Mouse (Mus musculus) lung, postnatal 0 days (tissue): ENCODE data around the gene Hist1h4h.

ENCODE experiments used
- CTCF ChIP-seq: IDR thresholded peaks from 2 replicates; pipeline ENCODE4 v1.5.1; 2016; ENCODE audit warnings: antibody characterized with exemption, mild to moderate bottlenecking
- EP300 ChIP-seq: IDR thresholded peaks from 2 replicates; pipeline ENCODE4 v1.6.1; 2016; ENCODE audit warnings: antibody characterized with exemption, mild to moderate bottlenecking, control low read depth

DNA sequence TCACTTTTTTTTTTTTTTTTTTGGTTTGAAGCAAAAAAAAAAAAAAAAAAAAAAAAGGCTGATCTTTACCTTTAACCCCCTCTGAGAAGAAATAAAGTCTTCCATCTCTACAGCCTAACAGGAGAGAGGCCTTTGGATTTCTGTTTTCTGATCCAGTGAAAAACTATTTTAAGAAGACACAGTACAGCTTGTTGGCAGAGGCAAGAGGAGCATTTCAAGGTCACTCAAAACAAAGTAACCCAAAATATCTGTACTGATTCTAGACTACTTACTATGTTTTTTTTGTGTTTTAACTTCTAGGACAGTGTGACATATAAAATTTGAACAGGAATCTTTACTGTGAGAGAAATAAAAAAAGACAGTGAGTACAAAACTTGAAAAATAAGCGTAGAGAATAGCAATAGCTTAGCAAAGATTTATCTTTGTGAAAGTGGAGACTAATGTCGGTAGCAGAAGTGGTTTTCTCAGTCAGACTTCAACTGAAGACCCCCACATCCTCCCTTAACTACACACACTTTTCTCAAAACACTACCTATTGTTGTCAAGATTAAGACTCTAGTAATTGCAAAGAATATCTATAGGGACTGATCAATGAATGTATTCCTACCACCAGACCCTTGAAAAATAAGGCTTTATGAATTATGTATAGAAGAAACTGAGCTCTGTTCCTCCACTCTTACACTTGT lies 1.2 kb upstream of the Hist1h4h start:
- no peak for TF ChIP-seq EP300
- TF ChIP-seq CTCF: no peak
